Mouse (Mus musculus) bone marrow, adult 2 months (tissue): ENCODE data around the gene Tiprl.

ENCODE experiments used
- CTCF ChIP-seq: fragments of 200-500 bp; IDR thresholded peaks from 2 replicates; pipeline ENCODE4 v1.5.1; 2011; ENCODE audit warnings: low read length, control low read depth; ENCODE audit not compliant: control insufficient read depth, insufficient read depth
- POLR2A ChIP-seq: fragments of 200-500 bp; IDR thresholded peaks from 2 replicates; pipeline ENCODE4 v1.6.1; 2011; ENCODE audit warnings: low read depth, mild to moderate bottlenecking, control low read depth, low read length, borderline replicate concordance; ENCODE audit not compliant: control insufficient read depth

DNA sequence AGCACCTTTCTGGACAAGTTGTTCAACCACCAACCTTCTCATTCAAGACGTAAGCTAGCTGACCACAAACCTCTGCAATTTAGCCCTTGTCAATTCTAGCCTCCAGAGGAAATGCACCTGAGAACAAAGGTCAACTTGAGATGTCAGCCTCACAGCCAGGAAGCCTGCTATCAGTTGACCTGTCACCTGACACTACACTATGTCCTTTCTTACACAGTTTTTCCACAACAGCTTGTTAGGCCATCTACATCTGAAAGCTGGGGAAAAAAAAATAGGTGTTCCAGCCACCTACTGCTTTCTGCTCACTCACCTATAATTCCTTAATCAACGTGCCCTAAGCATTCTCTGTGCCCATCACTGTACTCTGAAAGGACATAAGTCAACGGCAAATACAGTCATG lies 52.6 kb downstream of the Tiprl start:
- TF ChIP-seq CTCF (no peak), POLR2A (no peak)
